Mouse (Mus musculus) heart, adult 11 months (tissue): ENCODE measurements around the gene Rdh11.
"Not testable (repeated sequence)": the region's sequence is repeated elsewhere in the genome, so short reads cannot be mapped to it uniquely, and the experiment has no call there.

Source experiments
- DNase-seq: peaks from one replicate; pipeline ENCODE4 v3.0.0; 2022

Gene Rdh11

GRCm38 (mm10) chr12:79192193-79192592, at the start of gene Rdh11:
Rdh11 (minus strand) TSS chr12:79192293.
- no peak for DNase-seq

- DNase-seq, result peak; percentile 81
Measured at GRCm38 (mm10) chr12:79235485-79236080, 43.5 kb upstream of the Rdh11 start.

- no peak for DNase-seq
Measured at GRCm38 (mm10) chr12:79217511-79217910, 25.4 kb upstream of the Rdh11 start.

- DNase-seq, result no peak
Measured at GRCm38 (mm10) chr12:79211447-79211846, 19.4 kb upstream of the Rdh11 start.

- peak; percentile 94 for DNase-seq
Measured at GRCm38 (mm10) chr12:79208703-79209464, 16.8 kb upstream of the Rdh11 start, which contains the start of gene Rdh12. Rdh12 (plus strand) TSS chr12:79208914.

GRCm38 (mm10) chr12:79201882-79202281, 9.8 kb upstream of the Rdh11 start:
- DNase-seq, result no peak

GRCm38 (mm10) chr12:79197105-79197504, 5.0 kb upstream of the Rdh11 start:
- no peak for DNase-seq

GRCm38 (mm10) chr12:79193441-79193840, 1.3 kb upstream of the Rdh11 start:
- peak; percentile 92 for DNase-seq

GRCm38 (mm10) chr12:79191701-79192100, 392 bp downstream of the Rdh11 start:
- DNase-seq, result peak; percentile 96

- peak; percentile 95 for DNase-seq
Measured at GRCm38 (mm10) chr12:79190931-79191673, 991 bp downstream of the Rdh11 start.

- not testable (repeated sequence) for DNase-seq
Measured at GRCm38 (mm10) chr12:79185160-79185559, 6.9 kb downstream of the Rdh11 start.

GRCm38 (mm10) chr12:79175998-79176397, 16.1 kb downstream of the Rdh11 start:
- peak; percentile 74 for DNase-seq

GRCm38 (mm10) chr12:79173721-79174120, 18.4 kb downstream of the Rdh11 start:
- no peak for DNase-seq

- peak; percentile 99 for DNase-seq
Measured at GRCm38 (mm10) chr12:79172019-79172941, 19.8 kb downstream of the Rdh11 start, which contains the start of gene Vti1b. Vti1b (minus strand) TSS chr12:79172667.

- peak; percentile 64 for DNase-seq
Measured at GRCm38 (mm10) chr12:79171269-79171995, 20.7 kb downstream of the Rdh11 start.

GRCm38 (mm10) chr12:79170421-79170820, 21.7 kb downstream of the Rdh11 start:
- DNase-seq, result no peak

GRCm38 (mm10) chr12:79169173-79169572, 22.9 kb downstream of the Rdh11 start:
- no peak for DNase-seq

GRCm38 (mm10) chr12:79162876-79163275, 29.2 kb downstream of the Rdh11 start:
- DNase-seq, result no peak

GRCm38 (mm10) chr12:79149653-79150052, 42.4 kb downstream of the Rdh11 start:
- DNase-seq, result peak; percentile 72

GRCm38 (mm10) chr12:79141384-79141783, 50.7 kb downstream of the Rdh11 start:
- DNase-seq, result peak; percentile 41

GRCm38 (mm10) chr12:79140811-79141210, 51.3 kb downstream of the Rdh11 start:
- no peak for DNase-seq

- peak; percentile 30 for DNase-seq
Measured at GRCm38 (mm10) chr12:79139417-79139816, 52.7 kb downstream of the Rdh11 start.
